Mouse (Mus musculus): ENCODE measurements at regions not wholly inside any gene's neighbourhood (a gene's known extent, or its start where the extent isn't known, plus 50 kb on each side); places are given as distances from the start of the nearest gene placed in this dataset.

- DNase-seq (ENCODE audit: low spot score) = no peak
Measured at GRCm38 (mm10) chr3:41140391-41140790, 57.5 kb upstream of the Pgrmc2 start.

GRCm38 (mm10) chr3:41137931-41138330 is 55.1 kb upstream of the Pgrmc2 start:
- no peak for DNase-seq (ENCODE audit: low spot score)

GRCm38 (mm10) chr3:41132889-41133288 is 50.0 kb upstream of the Pgrmc2 start:
- DNase-seq (ENCODE audit: low spot score) = no peak

Data from ovary, postnatal 36 days (tissue).